17 mouse cellular contexts compared by ENCODE assay signal in the genomic region with DNA sequence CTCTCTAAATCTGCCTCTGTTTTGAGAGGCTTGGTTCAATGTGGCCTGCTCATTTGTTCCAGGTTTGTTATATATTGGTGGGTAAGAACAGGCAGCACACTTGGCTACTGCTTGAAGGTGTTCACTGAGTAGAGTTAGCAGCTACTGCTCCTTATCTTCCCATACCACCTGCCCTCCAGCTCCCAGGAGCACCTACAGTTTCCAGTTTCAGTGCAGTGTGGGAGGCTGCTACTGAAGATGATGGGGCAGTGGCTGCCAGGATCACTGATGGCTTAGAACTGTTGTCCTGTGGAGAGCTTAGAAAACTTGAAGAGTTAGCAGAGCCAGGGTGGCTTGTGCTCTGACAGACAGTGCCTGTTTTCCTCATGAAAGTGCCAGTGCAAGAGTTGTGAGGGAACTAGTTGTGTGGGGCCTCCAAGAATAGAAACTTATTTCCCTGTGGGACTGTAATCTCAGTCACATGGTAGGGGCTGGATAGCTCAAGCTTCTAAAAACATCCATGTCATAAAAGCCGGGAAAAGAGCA. TPM values are rescaled to one million over a fixed set of nuclear protein-coding genes. Genes with fewer than 3 reads are reported as not detected.
DNase-seq lines count a peak whose midpoint lies in the region; ATAC-seq lines count a peak whose summit lies in the region.
"Had no signal": no experiment of that assay in that cellular context is flagged by ENCODE, and none has a peak within 500 bp of the region (broad histone marks: within the 10 kb centered on the region; RNA-seq: fewer than 3 reads in every experiment).

No protein-coding gene starts in this region.

- 76% methylated on average over 1 of the region's 1 CpGs for WGBS in heart, embryonic 10.5 days
- WGBS in liver, embryonic 11.5 days: 98% methylated on average over 1 of the region's 1 CpGs
- WGBS in intestine, embryonic 15.5 days: 79% methylated on average over 1 of the region's 1 CpGs
- 67% methylated on average over 1 of the region's 1 CpGs for WGBS in intestine, embryonic 16.5 days

- H3K9ac ChIP-seq in liver, embryonic 11.5 days (ENCODE audit: low read depth, low read length): no peak overlapping the region
- H3K9ac ChIP-seq in intestine, embryonic 15.5 days: no peak overlapping the region
- no peak overlapping the region for H3K9ac ChIP-seq in intestine, embryonic 16.5 days (ENCODE audit: low read depth, low read length)
- H3K9ac ChIP-seq: embryonic facial prominence, embryonic 12.5 days; hindbrain, embryonic 14.5 days; neural tube, embryonic 12.5 days had no signal

- no peak overlapping the region for H3K4me2 ChIP-seq in liver, embryonic 11.5 days
- no peak overlapping the region for H3K4me2 ChIP-seq in intestine, embryonic 15.5 days (replicated peaks)
- no peak overlapping the region for H3K4me2 ChIP-seq in intestine, embryonic 16.5 days (ENCODE audit: low read depth, low read length)
- H3K4me2 ChIP-seq: embryonic facial prominence, embryonic 12.5 days; hindbrain, embryonic 14.5 days; neural tube, embryonic 12.5 days had no signal

- no peaks in the 10 kb centered on the region for H3K9me3 ChIP-seq in heart, embryonic 10.5 days
- no peaks in the 10 kb centered on the region for H3K9me3 ChIP-seq in liver, embryonic 11.5 days (ENCODE audit: control insufficient read depth, low read length)
- no peaks in the 10 kb centered on the region for H3K9me3 ChIP-seq in intestine, embryonic 15.5 days
- no peaks in the 10 kb centered on the region for H3K9me3 ChIP-seq in intestine, embryonic 16.5 days (ENCODE audit: control insufficient read depth, low read length)
- H3K9me3 ChIP-seq: embryonic facial prominence, embryonic 12.5 days; forebrain, embryonic 10.5 days; neural tube, embryonic 12.5 days had no signal

- no peaks in the 10 kb centered on the region for H3K27me3 ChIP-seq in heart, embryonic 10.5 days (ENCODE audit: insufficient read depth, poor library complexity, severe bottlenecking)
- H3K27me3 ChIP-seq in liver, embryonic 11.5 days (replicated peaks; ENCODE audit: control insufficient read depth, insufficient read depth, low read length): no peaks in the 10 kb centered on the region
- H3K27me3 ChIP-seq in intestine, embryonic 15.5 days (replicated peaks): no peaks in the 10 kb centered on the region
- H3K27me3 ChIP-seq in intestine, embryonic 16.5 days (replicated peaks; ENCODE audit: control insufficient read depth, insufficient read depth, low read length): no peaks in the 10 kb centered on the region
- H3K27me3 ChIP-seq: embryonic facial prominence, embryonic 12.5 days; neural tube, embryonic 12.5 days had no signal

- DNase-seq in heart, embryonic 10.5 days (ENCODE audit: low spot score): peak; percentile 67
- no peak for DNase-seq in heart, postnatal 25 days (ENCODE audit: low spot score)
- DNase-seq in liver, embryonic 11.5 days (ENCODE audit: low spot score): no peak
- DNase-seq in natural killer cell, adult 2 months (ENCODE audit: low spot score in 2 of 2): no peak
- DNase-seq: adrenal gland, adult 8-10 months; B cell, adult 2 months; kidney, adult 18-20 months; lung, adult 18-20 months; thymus, postnatal 4 days had no signal

- intact Hi-C loops in heart, postnatal 25 days (cut with DNase I): no loop called here

- peaks cover 18% of the 10 kb centered on the region for H3K4me1 ChIP-seq in heart, embryonic 10.5 days
- 0 out of 2 replicates have a peak, but pooled peaks cover 6% of the 10 kb centered on the region for H3K4me1 ChIP-seq in liver, embryonic 11.5 days (replicated peaks; ENCODE audit: control insufficient read depth, insufficient read depth, low read length)
- H3K4me1 ChIP-seq in intestine, embryonic 15.5 days (replicated peaks): no peaks in the 10 kb centered on the region
- no peaks in the 10 kb centered on the region; the same call in 1 of the 2 replicates for H3K4me1 ChIP-seq in intestine, embryonic 16.5 days (ENCODE audit: control insufficient read depth, insufficient read depth, low read length)
- H3K4me1 ChIP-seq: embryonic facial prominence, embryonic 12.5 days; forebrain, embryonic 10.5 days had no signal

- no peak overlapping the region for H3K27ac ChIP-seq in heart, embryonic 10.5 days
- H3K27ac ChIP-seq in liver, embryonic 11.5 days (ENCODE audit: low read depth, low read length): no peak overlapping the region
- no peak overlapping the region for H3K27ac ChIP-seq in intestine, embryonic 15.5 days
- H3K27ac ChIP-seq in intestine, embryonic 16.5 days (ENCODE audit: low read length): no peak overlapping the region
- H3K27ac ChIP-seq: embryonic facial prominence, embryonic 12.5 days; forebrain, embryonic 10.5 days; hindbrain, embryonic 14.5 days; neural tube, embryonic 12.5 days had no signal

- peaks cover 75% of the 10 kb centered on the region for H3K36me3 ChIP-seq in heart, embryonic 10.5 days
- H3K36me3 ChIP-seq in liver, embryonic 11.5 days (ENCODE audit: control insufficient read depth, insufficient read depth, low read length): peaks cover 11% of the 10 kb centered on the region
- H3K36me3 ChIP-seq in intestine, embryonic 15.5 days: peaks cover 26% of the 10 kb centered on the region
- H3K36me3 ChIP-seq in intestine, embryonic 16.5 days (ENCODE audit: control insufficient read depth, insufficient read depth, low read length): peaks cover 8% of the 10 kb centered on the region

- H3K4me3 ChIP-seq in heart, embryonic 10.5 days: no peak overlapping the region
- H3K4me3 ChIP-seq in liver, embryonic 11.5 days (ENCODE audit: low read depth, low read length): no peak overlapping the region
- H3K4me3 ChIP-seq in intestine, embryonic 15.5 days (replicated peaks): no peak overlapping the region
- H3K4me3 ChIP-seq in intestine, embryonic 16.5 days (ENCODE audit: low read length): no peak overlapping the region
- H3K4me3 ChIP-seq: embryonic facial prominence, embryonic 12.5 days; forebrain, embryonic 10.5 days; neural tube, embryonic 12.5 days had no signal

- peak; percentile 97 for ATAC-seq in erythroid progenitor cell, adult 5-6 weeks (replicated peaks; ENCODE audit: low FRiP score, poor library complexity, severe bottlenecking)
- ATAC-seq in liver, embryonic 11.5 days (replicated peaks; ENCODE audit: low FRiP score): peak; percentile 76
- ATAC-seq in megakaryocyte-erythroid progenitor cell, adult 5-6 weeks (replicated peaks; ENCODE audit: low FRiP score, low TSS enrichment, poor library complexity, severe bottlenecking): peak; percentile 75
- ATAC-seq in intestine, embryonic 15.5 days: no peak
- no peak for ATAC-seq in intestine, embryonic 16.5 days

RNA-seq across cellular contexts. Expression of gene Ubap1l, which starts 1.8 kb away (rescaled TPM):
- 0.27 and 0.38 TPM in 2 replicates for polyA plus RNA-seq in heart, embryonic 10.5 days (2016; fragmentation: Nextera tagmentation; extraction: Ambion mirVana)
- under 1 TPM; 0.20 to 0.39 TPM for total RNA-seq in heart, postnatal 25 days (2021)
- total RNA-seq in erythroid progenitor cell, adult 5-6 weeks (2015; ENCODE audit: low replicate concordance): not detected in 2 replicates
- not detected in 2 replicates for total RNA-seq in erythroid progenitor cell, adult 5-6 weeks (2017; ENCODE audit: low replicate concordance)
- 0.19 and 0.30 TPM in 2 replicates for polyA plus RNA-seq in liver, embryonic 11.5 days (2014; fragmentation: Nextera tagmentation; extraction: Ambion mirVana)
- total RNA-seq in megakaryocyte-erythroid progenitor cell, adult 5-6 weeks (2014; fragmentation: Nextera tagmentation): not detected in 2 replicates
- total RNA-seq in megakaryocyte-erythroid progenitor cell, adult 5-6 weeks (2017): 0.56 TPM in 1 of 2 replicates, not detected in the other
- 0.21 and 0.40 TPM in 2 replicates for polyA plus RNA-seq in intestine, embryonic 15.5 days (2015; fragmentation: Nextera tagmentation; extraction: Ambion mirVana)
- 0.16 and 0.18 TPM in 2 replicates for polyA plus RNA-seq in intestine, embryonic 16.5 days (2015; fragmentation: Nextera tagmentation; extraction: Ambion mirVana)

RNA-seq across cellular contexts. Expression of gene Pdcd7, which starts 13.1 kb away (rescaled TPM):
- 5.6 and 7.8 TPM in 2 replicates for polyA plus RNA-seq in heart, embryonic 10.5 days (2016; fragmentation: Nextera tagmentation; extraction: Ambion mirVana)
- total RNA-seq in heart, postnatal 25 days (2021): 10 to 100 TPM; 11.5 to 12.6 TPM
- total RNA-seq in erythroid progenitor cell, adult 5-6 weeks (2015; ENCODE audit: low replicate concordance): 7.2 and 13.4 TPM in 2 replicates
- total RNA-seq in erythroid progenitor cell, adult 5-6 weeks (2017; ENCODE audit: low replicate concordance): 8.4 and 13.3 TPM in 2 replicates
- polyA plus RNA-seq in liver, embryonic 11.5 days (2014; fragmentation: Nextera tagmentation; extraction: Ambion mirVana): 10.5 and 10.6 TPM in 2 replicates
- total RNA-seq in megakaryocyte-erythroid progenitor cell, adult 5-6 weeks (2014; fragmentation: Nextera tagmentation): 7.6 and 11.1 TPM in 2 replicates
- total RNA-seq in megakaryocyte-erythroid progenitor cell, adult 5-6 weeks (2017): 13.1 and 21.6 TPM in 2 replicates
- polyA plus RNA-seq in intestine, embryonic 15.5 days (2015; fragmentation: Nextera tagmentation; extraction: Ambion mirVana): 8.7 TPM in 2 replicates
- 3.4 and 3.5 TPM in 2 replicates for polyA plus RNA-seq in intestine, embryonic 16.5 days (2015; fragmentation: Nextera tagmentation; extraction: Ambion mirVana)

RNA-seq across cellular contexts. Expression of gene Kbtbd13, which starts 32.4 kb away (rescaled TPM):
- polyA plus RNA-seq in heart, embryonic 10.5 days (2016; fragmentation: Nextera tagmentation; extraction: Ambion mirVana): 1.4 and 2.1 TPM in 2 replicates
- total RNA-seq in heart, postnatal 25 days (2021): 1 to 10 TPM; 2.6 to 3.1 TPM
- total RNA-seq in erythroid progenitor cell, adult 5-6 weeks (2015; ENCODE audit: low replicate concordance): not detected in 2 replicates
- not detected in 2 replicates for total RNA-seq in erythroid progenitor cell, adult 5-6 weeks (2017; ENCODE audit: low replicate concordance)
- 0.43 and 0.81 TPM in 2 replicates for polyA plus RNA-seq in liver, embryonic 11.5 days (2014; fragmentation: Nextera tagmentation; extraction: Ambion mirVana)
- total RNA-seq in megakaryocyte-erythroid progenitor cell, adult 5-6 weeks (2014; fragmentation: Nextera tagmentation): not detected in 2 replicates
- total RNA-seq in megakaryocyte-erythroid progenitor cell, adult 5-6 weeks (2017): not detected in 2 replicates
- 2.5 and 2.6 TPM in 2 replicates for polyA plus RNA-seq in intestine, embryonic 15.5 days (2015; fragmentation: Nextera tagmentation; extraction: Ambion mirVana)
- polyA plus RNA-seq in intestine, embryonic 16.5 days (2015; fragmentation: Nextera tagmentation; extraction: Ambion mirVana): 2.5 and 3.4 TPM in 2 replicates

RNA-seq across cellular contexts. Expression of gene Rasl12, which starts 39.3 kb away (rescaled TPM):
- polyA plus RNA-seq in heart, embryonic 10.5 days (2016; fragmentation: Nextera tagmentation; extraction: Ambion mirVana): 1.9 and 3.9 TPM in 2 replicates
- 1 to 10 TPM; 6.4 to 8.8 TPM for total RNA-seq in heart, postnatal 25 days (2021)
- not detected in 2 replicates for total RNA-seq in erythroid progenitor cell, adult 5-6 weeks (2015; ENCODE audit: low replicate concordance)
- total RNA-seq in erythroid progenitor cell, adult 5-6 weeks (2017; ENCODE audit: low replicate concordance): not detected in 2 replicates
- polyA plus RNA-seq in liver, embryonic 11.5 days (2014; fragmentation: Nextera tagmentation; extraction: Ambion mirVana): 1.4 TPM in 2 replicates
- total RNA-seq in megakaryocyte-erythroid progenitor cell, adult 5-6 weeks (2014; fragmentation: Nextera tagmentation): not detected in 2 replicates
- total RNA-seq in megakaryocyte-erythroid progenitor cell, adult 5-6 weeks (2017): 0.46 TPM in 1 of 2 replicates, not detected in the other
- polyA plus RNA-seq in intestine, embryonic 15.5 days (2015; fragmentation: Nextera tagmentation; extraction: Ambion mirVana): 4.2 and 4.7 TPM in 2 replicates
- polyA plus RNA-seq in intestine, embryonic 16.5 days (2015; fragmentation: Nextera tagmentation; extraction: Ambion mirVana): 5.0 and 5.5 TPM in 2 replicates

Comparison
In these comparisons a context has a peak if more than half of its experiments do, and no peak if none do; other contexts are left out.
1. ATAC-seq: peak in erythroid progenitor cell, adult 5-6 weeks (single experiment), liver, embryonic 11.5 days (single experiment) and megakaryocyte-erythroid progenitor cell, adult 5-6 weeks (single experiment); none in intestine, embryonic 15.5 days (single experiment) and intestine, embryonic 16.5 days (single experiment).